ENCODE assay signal across 23 mouse cellular contexts in genomic region chr12:12409044-12409443, GRCm38 (mm10).
DNase-seq lines count a peak whose midpoint lies in the region; ATAC-seq and TF ChIP-seq lines count a peak whose summit lies in the region.
"Had no signal": no experiment of that assay in that cellular context is flagged by ENCODE, and none has a peak within 500 bp of the region (broad histone marks: within the 10 kb centered on the region; RNA-seq: fewer than 3 reads in every experiment).

No protein-coding gene starts in this region.

- no peak overlapping the region for H3K4me3 ChIP-seq in cerebellum, adult 2 months (replicated peaks; ENCODE audit: insufficient read depth, low read depth, low read length)
- H3K4me3 ChIP-seq in lung, embryonic 14.5 days (ENCODE audit: low read depth, low read length), result no peak overlapping the region
- H3K4me3 ChIP-seq: heart, embryonic 15.5 days; intestine, embryonic 15.5 days; left cerebral cortex, adult 2 months; liver, embryonic 15.5 days; stomach, embryonic 15.5 days had no signal

- H3K9me3 ChIP-seq in lung, embryonic 14.5 days (ENCODE audit: low read depth, low read length), result no peaks in the 10 kb centered on the region
- H3K9me3 ChIP-seq: heart, embryonic 15.5 days; intestine, embryonic 15.5 days; liver, embryonic 15.5 days; stomach, embryonic 15.5 days had no signal

- TF ChIP-seq CTCF in cerebellum, adult 2 months (IDR thresholded peaks at IDR 0.05; ENCODE audit: borderline replicate concordance, insufficient read depth, low read depth, low read length), result no peak
- no peak for TF ChIP-seq CTCF in lung, embryonic 14.5 days (IDR thresholded peaks at IDR 0.05; ENCODE audit: low read depth)

- WGBS in cerebellum, adult 2 months, result 25% methylated on average over 5 of the region's 5 CpGs
- 42% methylated on average over 5 of the region's 5 CpGs for WGBS in lung, embryonic 14.5 days

- H3K27me3 ChIP-seq in cerebellum, adult 2 months (ENCODE audit: control insufficient read depth, insufficient read depth, low read length), result no peaks in the 10 kb centered on the region
- no peaks in the 10 kb centered on the region for H3K27me3 ChIP-seq in lung, embryonic 14.5 days (ENCODE audit: insufficient read depth, low read length)
- H3K27me3 ChIP-seq: heart, embryonic 15.5 days; intestine, embryonic 15.5 days; liver, embryonic 15.5 days; stomach, embryonic 15.5 days had no signal

- 0 out of 2 replicates have a peak, but pooled peaks have one; percentile 40 for ATAC-seq in cerebellum, adult (ENCODE audit: insufficient number of reproducible peaks, low FRiP score, low TSS enrichment)
- peak; percentile 69; the same call in 1 of the 2 replicates for ATAC-seq in frontal cortex, adult (ENCODE audit: low TSS enrichment)
- ATAC-seq in lung, embryonic 14.5 days (ENCODE audit: insufficient read depth), result no peak
- ATAC-seq: intestine, embryonic 15.5 days; lung, postnatal 0 days had no signal

- no peak for DNase-seq in cerebellum, adult 2 months
- DNase-seq in frontal cortex, postnatal 10 days (ENCODE audit: low spot score in 2 of 2), result no peak
- DNase-seq in lung, embryonic 14.5 days, result peak; percentile 73
- no peak for DNase-seq in lung, adult 18-20 months
- no peak for DNase-seq in kidney, postnatal 36 days
- DNase-seq: adrenal gland, postnatal 25 days; cerebellum, adult 18-20 months; cerebellum, postnatal 36 days; heart, postnatal 36 days; kidney, adult 9 months; kidney, postnatal 14 days; liver; thymus, postnatal 25 days had no signal

- H3K27ac ChIP-seq in cerebellum, adult 2 months (ENCODE audit: insufficient read depth, low read length), result no peak overlapping the region
- no peak overlapping the region for H3K27ac ChIP-seq in lung, embryonic 14.5 days (ENCODE audit: low read depth)
- H3K27ac ChIP-seq: heart, embryonic 15.5 days; hindbrain, embryonic 14.5 days; intestine, embryonic 15.5 days; left cerebral cortex, adult 2 months; liver, embryonic 15.5 days; macrophage; stomach, embryonic 15.5 days had no signal

- H3K9ac ChIP-seq in lung, embryonic 14.5 days, result no peak overlapping the region
- H3K9ac ChIP-seq: heart, embryonic 15.5 days; hindbrain, embryonic 14.5 days; intestine, embryonic 15.5 days; liver, embryonic 15.5 days; stomach, embryonic 15.5 days had no signal

- no peaks in the 10 kb centered on the region for H3K36me3 ChIP-seq in lung, embryonic 14.5 days (ENCODE audit: insufficient read depth)
- H3K36me3 ChIP-seq: heart, embryonic 15.5 days; intestine, embryonic 15.5 days; liver, embryonic 15.5 days; stomach, embryonic 15.5 days had no signal

- H3K4me1 ChIP-seq in cerebellum, adult 2 months (ENCODE audit: control insufficient read depth, insufficient read depth, low read length), result no peaks in the 10 kb centered on the region
- H3K4me1 ChIP-seq in lung, embryonic 14.5 days (ENCODE audit: insufficient read depth), result no peaks in the 10 kb centered on the region
- H3K4me1 ChIP-seq: intestine, embryonic 15.5 days; liver, embryonic 15.5 days; stomach, embryonic 15.5 days had no signal

- H3K4me2 ChIP-seq in lung, embryonic 14.5 days, result no peak overlapping the region
- H3K4me2 ChIP-seq: heart, embryonic 15.5 days; hindbrain, embryonic 14.5 days; intestine, embryonic 15.5 days; liver, embryonic 15.5 days; stomach, embryonic 15.5 days had no signal

- TF ChIP-seq POLR2A in cerebellum, adult 2 months (IDR thresholded peaks at IDR 0.05; ENCODE audit: borderline replicate concordance, insufficient read depth, low read length), result no peak
